Mouse (Mus musculus) cerebellum, adult 9-10 months (tissue): ENCODE data around the gene Ccdc138.
"Not testable (repeated sequence)": the region's sequence is repeated elsewhere in the genome, so short reads cannot be mapped to it uniquely, and the experiment has no call there.

Source experiments
- DNase-seq: peaks from one replicate; pipeline ENCODE4 v3.0.0; 2022

Ccdc138 gene

GRCm38 (mm10) chr10:58497320-58498284, at the start of gene Ccdc138:
Gene Ccdc138, plus strand, starts transcription at chr10:58497948.
- DNase-seq, result peak; percentile 82

DNA sequence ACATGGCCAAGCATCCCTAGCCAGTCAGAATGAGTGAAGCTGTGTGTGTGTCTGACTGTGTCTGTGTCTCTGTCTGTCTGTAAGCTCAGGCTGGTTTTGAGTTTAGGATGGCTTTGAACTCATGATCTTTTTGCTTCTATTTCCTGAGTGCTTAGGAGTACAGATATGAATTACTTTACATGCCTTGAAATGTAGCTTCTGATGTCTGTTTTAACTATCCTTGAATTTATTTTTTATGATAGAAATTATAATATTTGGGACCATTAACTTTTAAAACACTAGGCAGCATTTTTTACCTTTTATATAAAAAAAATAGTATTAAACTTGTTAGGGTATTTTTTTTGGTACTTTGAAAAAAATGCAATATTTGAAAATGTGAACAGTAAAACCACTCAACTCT, 46.2 kb upstream of the Ccdc138 start:
- DNase-seq, result no peak

DNA sequence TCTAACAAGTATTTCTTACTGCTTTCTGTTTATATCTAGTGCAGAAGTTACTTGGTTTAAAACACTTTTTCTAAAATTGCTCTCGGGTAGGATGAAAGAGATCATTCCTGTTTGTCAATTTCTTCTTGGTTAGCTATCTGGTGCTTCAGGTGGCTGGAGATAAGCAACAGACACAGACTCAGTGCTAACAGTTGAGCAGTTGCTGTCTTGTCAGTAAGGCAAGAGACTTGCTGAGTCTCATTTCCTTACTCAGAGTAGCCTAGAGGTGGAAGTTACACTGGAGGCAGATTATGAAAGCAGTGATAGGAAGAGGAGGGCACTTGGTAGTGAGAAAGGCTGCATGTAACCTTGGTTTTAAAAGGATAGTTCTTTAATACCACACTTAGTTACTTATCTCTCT, 45.6 kb upstream of the Ccdc138 start:
- no peak for DNase-seq

DNA sequence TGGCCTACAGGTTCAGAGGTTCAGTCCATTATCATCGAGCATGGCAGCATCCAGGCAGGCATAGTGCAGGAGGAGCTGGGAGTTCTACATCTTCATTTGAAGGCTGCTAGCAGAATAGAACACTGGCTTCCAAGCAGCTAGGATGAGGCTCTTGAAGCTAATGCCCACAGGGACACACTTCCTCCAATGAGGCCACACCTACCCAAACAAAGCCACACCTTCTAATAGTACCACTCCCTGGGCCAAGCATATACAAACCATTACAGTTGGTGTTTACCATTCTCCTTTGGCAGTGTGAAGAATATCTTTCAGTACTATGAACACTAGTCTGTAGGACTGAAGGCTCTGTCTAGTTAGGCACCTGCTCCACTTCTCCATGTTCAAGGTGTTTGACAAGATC, 37.9 kb upstream of the Ccdc138 start:
- no peak for DNase-seq

DNA sequence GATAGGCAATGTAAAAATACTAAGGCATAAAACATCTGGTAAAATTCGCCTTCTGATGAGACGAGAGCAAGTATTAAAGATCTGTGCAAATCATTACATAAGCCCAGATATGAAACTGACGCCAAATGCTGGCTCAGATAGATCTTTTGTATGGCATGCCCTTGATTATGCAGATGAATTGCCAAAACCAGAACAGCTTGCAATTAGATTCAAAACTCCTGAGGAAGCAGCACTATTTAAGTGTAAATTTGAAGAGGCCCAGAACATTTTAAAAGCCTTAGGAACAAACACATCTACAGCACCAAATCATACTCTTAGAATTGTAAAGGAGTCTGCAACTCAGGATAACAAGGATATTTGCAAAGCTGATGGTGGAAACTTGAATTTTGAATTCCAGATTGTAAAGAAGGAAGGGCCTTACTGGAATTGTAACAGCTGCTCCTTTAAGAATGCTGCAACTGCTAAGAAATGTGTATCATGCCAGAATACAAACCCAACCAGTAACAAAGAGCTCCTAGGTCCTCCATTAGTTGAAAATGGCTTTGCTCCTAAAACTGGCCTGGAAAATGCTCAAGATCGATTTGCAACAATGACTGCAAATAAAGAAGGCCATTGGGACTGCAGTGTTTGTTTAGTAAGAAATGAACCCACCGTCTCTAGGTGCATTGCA, 20.5 kb upstream of the Ccdc138 start:
- peak; percentile 23 for DNase-seq

GRCm38 (mm10) chr10:58478071-58478578, 19.6 kb upstream of the Ccdc138 start:
- DNase-seq, result no peak

GRCm38 (mm10) chr10:58479954-58480490, 17.7 kb upstream of the Ccdc138 start:
- DNase-seq, result no peak

DNA sequence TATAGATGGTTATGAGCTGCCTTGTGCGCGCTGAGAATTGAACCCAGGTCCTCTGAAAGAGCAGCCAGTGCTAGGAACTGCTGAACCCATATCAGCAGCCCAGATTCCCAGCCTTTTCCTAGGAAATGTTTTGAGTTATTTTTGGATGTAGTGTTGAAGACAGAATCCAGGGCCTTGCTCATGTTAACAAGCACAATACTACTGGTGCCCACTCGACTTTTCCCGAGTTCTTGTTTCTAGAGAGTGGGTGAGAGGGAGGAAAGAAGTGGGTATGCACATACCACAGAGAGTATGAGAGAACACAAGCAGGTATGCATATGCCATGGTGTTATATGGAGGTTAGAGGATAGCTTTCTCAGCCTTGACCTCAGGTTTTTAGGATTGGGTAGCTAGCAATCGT, 6.7 kb upstream of the Ccdc138 start:
- no peak for DNase-seq

DNA sequence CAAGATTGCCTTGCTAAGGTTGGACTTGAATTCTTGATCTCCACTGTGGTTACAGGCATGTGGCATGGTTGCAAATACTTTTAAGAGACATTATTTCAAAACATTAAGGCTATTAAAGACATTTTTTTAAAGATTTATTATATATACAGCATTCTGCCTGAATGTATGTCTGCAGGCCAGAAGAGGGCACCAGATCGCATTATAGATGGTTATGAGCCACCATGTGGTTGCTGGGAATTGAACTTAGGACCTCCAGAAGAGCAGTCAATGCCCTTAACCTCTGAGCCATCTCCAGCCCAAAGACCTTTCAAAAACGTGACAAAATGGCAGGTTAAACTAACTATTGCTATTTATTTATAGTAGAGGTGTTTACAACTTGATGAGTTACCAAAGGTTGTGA, 2.1 kb upstream of the Ccdc138 start:
- DNase-seq, result no peak

- no peak for DNase-seq
Measured at GRCm38 (mm10) chr10:58496732-58497131, 1.0 kb upstream of the Ccdc138 start.

DNA sequence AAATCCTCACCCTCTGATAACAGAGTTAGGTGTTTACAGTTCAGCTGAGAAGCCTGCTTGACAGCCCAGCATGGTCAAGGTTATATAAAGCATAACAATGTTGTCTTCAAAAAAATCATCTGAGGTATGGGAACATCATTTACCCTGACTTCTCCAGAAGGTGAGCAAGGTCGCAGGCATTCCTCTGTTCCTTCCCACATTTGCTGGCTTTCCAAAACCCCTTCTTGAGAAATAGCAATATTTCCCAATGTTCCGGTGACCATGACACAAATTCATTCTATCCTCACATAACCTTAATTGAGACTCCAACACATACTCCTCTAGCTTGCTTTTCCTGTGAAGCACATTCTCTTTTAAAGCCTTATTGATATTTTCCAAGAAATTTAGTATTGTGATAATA, 768 bp downstream of the Ccdc138 start:
- DNase-seq, result no peak

DNA sequence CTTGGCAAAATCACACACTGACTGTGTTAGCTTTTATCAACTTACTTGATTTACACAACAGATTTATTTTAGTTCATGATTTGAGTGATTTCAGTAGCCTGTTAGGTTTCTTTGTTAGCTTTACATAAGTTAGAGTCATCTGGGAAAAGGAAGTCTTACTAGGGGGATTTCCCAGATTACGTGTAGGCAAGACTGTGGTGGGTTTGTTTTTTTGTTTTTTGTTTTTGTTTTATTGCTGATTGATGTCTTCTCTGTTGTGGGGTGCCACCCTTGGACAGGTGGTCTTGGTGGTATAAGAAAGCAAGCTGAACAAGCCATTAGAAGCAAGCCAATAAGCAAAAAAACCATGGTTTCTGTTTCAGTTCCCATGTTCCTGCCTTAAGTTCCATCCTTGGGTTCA, 31.6 kb downstream of the Ccdc138 start:
- DNase-seq, result no peak

- no peak for DNase-seq
Measured at GRCm38 (mm10) chr10:58530896-58531790, 33.4 kb downstream of the Ccdc138 start.

GRCm38 (mm10) chr10:58532177-58532576, 34.4 kb downstream of the Ccdc138 start:
- no peak for DNase-seq

DNA sequence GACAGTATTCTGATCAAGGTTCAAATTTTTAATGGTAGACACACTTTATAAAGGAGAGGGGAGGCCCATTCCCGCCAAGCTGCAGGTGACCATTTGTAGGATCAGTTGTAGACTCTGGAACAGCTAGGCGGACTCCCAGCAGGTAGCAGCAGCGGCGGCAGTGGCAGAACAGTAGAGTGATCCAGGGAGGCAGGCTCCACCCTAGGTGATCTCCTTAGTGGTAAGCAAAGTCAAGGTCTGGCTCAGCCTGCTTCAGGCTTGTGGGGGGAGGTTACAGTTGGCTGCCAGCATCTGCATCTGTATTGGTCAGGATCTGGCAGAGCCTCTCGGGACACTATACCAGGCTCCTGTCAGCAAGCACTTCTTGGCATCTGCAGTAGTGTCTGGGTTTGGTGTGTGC, 38.5 kb downstream of the Ccdc138 start:
- not testable (repeated sequence) for DNase-seq

GRCm38 (mm10) chr10:58540613-58541012, 42.9 kb downstream of the Ccdc138 start:
- DNase-seq, result no peak

- no peak for DNase-seq
Measured at GRCm38 (mm10) chr10:58548739-58549138, 51.0 kb downstream of the Ccdc138 start.

DNA sequence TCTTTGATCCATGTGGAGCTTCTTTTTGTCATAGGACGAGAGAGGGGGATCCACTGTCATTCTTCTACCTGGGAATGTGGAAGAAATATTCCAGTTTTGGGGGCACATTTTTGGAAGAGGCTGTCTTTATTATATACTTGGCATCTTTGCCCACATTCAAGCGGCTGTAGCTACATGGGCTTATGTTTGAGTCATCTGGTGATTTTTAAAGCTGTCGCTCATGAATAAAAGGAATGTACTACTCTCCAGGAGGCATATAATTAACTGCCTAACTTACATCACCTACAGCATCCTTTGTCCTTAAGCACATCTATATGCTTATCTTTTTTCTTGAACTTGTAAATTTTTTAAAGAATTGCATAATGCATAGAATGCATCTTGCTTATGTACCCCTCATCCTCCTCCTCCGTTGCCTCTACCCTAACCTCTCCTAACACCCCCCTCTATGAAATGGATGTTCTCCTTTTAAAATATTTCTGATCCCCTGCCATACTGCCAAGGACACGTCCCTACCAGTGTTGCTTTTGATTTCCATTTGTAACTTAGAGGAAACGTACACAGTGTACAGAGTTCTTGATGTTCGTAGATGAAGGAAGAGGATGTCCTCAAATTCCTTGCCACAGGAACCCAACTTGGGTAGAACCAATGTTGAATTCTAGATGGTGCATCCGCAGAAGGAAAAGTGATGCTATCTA, 57.1 kb downstream of the Ccdc138 start:
- DNase-seq, result no peak

- peak; percentile 31 for DNase-seq
Measured at GRCm38 (mm10) chr10:58559098-58559497, 61.4 kb downstream of the Ccdc138 start.

DNA sequence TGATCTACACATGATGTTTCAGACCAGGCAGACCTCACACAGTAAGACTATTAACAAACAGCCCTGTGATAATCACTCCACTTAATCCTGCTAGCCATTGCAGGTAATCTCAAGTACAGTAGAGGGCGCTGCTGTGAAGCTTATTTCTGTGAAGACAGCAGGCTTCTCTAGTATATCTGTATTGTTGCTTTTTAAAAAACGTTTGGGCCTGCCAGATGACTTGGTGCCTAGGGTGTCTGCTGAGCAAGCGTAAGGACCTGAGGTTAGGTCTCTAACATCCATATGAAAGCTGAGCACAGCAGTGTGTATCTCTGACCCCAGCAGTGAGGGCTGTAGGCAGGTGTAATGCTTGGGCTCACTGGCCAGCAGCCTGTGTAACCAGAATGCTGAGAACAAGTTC, 62.2 kb downstream of the Ccdc138 start:
- DNase-seq, result peak; percentile 28

DNA sequence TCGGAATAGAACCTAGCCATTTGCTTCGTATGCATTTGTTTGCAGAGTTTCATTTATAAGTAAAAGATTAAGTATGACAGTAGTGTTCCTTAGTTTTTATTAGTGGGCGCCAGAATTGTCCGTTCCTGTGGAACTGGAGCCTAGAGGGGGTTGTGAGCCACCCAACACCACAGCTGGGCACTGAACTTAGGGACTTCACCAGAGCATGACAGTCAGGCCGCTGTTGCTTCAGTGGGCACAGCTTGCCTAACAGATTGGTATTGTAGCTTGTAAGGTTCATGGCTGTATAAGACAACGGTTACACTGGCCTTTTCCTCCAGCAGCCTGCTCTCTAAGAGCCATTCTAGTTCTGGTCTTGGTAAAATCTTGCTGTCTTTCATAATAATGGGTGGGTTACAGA, 62.8 kb downstream of the Ccdc138 start:
- no peak for DNase-seq
